Mouse (Mus musculus) ES-Bruce4 (cell line): ENCODE data around the gene Pom121.

ENCODE experiments used
- CTCF ChIP-seq: IDR thresholded peaks from one replicate; pipeline ENCODE4 v1.8.1; 2011; ENCODE audit warnings: low read depth, low read length
- POLR2A ChIP-seq: IDR thresholded peaks from one replicate; pipeline ENCODE4 v1.8.1; 2011; ENCODE audit warnings: low read length; ENCODE audit not compliant: insufficient read depth

GRCm38 (mm10) chr5:135345989-135346388, 48.4 kb downstream of the Pom121 start:
- TF ChIP-seq CTCF (no peak), POLR2A (no peak)
